Mouse (Mus musculus) stomach, postnatal 0 days (tissue): Measurements from ENCODE around the gene Ppp6c.

ENCODE experiments used
- CTCF ChIP-seq: IDR thresholded peaks from 2 replicates; pipeline ENCODE4 v1.5.1; 2016; ENCODE audit warnings: antibody characterized with exemption, low read depth, mild to moderate bottlenecking, moderate library complexity
- EP300 ChIP-seq: optimal IDR thresholded peaks from 2 replicates; pipeline ENCODE3; 2016; ENCODE audit warnings: antibody characterized with exemption

DNA sequence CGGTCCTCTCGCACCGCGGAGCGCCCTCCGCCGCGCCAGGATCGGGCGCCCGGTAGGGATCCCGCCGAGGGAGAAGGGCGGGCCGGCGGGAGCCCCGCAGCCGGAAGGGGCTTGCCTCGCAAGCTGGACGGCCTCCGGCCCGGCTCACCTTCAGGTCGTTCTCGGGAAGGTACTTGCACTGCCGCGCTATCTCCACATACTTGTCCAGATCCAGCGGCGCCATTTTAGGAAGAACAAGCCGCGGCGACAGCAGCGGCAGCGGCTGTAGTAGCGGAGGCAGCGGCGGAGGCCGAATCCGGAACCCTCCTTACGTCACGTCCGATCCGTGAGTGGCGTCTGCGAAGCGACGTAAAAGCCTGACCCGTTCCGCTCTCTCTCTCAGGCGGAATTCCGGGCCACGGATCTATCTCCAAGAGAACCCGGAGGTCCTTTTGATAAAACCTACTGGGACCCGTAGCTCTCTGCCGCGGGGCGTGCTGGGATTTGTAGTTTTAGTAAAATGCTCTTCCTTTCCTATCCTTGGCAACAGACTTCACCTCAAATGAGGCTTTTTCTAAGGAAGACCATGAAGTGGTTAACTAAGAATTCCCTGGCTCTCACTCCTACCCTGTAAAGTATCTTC lies at the start of gene Ppp6c:
- TF ChIP-seq EP300 (no peak), CTCF (no peak)
